Mouse (Mus musculus) ZHBTc4 (cell line): Measurements from ENCODE around the gene Wwox.
A peak's percentile ranks its signal among the peaks of the same experiment; 100 is the strongest.

Source experiments
- DNase-seq: peaks from one replicate; pipeline ENCODE4 v3.0.0-alpha.2; 2011; ENCODE audit warnings: low read depth, low spot score

Gene Wwox

DNA sequence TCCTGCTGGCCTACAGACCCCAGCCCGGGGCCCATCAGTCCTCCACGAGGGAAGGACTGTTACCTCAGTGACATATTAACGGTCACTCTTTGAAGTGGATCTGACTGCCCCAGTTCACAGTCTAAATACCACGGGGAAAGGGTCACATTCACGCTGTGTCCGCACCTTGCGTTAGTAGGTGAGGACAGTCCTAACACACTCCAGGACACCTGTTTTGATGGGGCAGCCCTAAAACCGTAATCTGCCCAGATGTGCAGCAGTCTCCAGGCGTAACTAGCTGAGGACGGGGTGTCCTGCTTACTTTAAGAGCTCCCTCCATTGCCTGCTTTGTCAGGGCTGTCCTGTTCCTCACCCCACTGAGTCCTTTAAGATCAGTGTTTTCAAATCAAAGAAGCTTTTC, 160.1 kb downstream of the Wwox start:
- DNase-seq = no peak

- DNase-seq = no peak
Measured at GRCm38 (mm10) chr8:114600196-114600595, 160.7 kb downstream of the Wwox start.

GRCm38 (mm10) chr8:114603046-114603445, 163.6 kb downstream of the Wwox start:
- DNase-seq = no peak

DNA sequence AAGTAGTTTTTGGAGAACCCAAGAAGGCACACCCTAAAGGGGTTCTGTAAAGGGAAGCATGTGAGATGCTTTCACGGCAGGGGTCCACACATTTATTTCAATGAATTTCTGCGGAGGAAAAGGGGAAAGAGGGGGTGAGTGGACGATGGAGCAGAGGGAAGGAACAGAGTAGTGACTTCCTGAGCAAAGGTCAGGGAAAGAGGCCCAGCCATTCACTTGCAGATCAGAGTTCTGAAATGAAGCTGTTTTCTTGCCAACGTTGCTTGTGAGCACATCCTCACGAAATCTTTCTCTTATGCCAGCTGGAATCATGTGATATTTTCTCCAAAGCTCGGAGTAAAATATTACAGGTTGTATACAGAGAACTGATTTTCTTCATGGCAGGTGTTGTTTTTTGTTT, 164.1 kb downstream of the Wwox start:
- no peak for DNase-seq

DNA sequence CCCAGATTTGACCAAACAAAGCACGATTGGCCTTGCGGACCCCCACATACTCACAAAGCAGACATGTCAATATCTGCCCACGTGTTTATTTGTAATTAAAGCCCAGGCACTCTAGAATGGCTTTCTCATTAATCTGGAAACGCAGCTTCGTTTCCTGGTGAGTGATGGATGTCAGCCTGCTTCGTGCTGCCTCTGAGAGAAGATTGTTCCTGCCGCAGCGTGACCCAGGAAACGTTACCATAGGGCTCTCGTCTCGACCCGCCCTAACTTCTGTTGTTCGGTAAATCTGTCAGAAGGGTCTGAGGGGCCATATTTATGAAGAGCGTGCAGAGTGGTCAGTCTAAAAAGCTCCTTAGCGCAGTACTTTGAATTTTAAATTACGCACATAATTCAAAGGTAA, 164.9 kb downstream of the Wwox start:
- DNase-seq = no peak

GRCm38 (mm10) chr8:114605651-114606050, 166.2 kb downstream of the Wwox start:
- no peak for DNase-seq

DNA sequence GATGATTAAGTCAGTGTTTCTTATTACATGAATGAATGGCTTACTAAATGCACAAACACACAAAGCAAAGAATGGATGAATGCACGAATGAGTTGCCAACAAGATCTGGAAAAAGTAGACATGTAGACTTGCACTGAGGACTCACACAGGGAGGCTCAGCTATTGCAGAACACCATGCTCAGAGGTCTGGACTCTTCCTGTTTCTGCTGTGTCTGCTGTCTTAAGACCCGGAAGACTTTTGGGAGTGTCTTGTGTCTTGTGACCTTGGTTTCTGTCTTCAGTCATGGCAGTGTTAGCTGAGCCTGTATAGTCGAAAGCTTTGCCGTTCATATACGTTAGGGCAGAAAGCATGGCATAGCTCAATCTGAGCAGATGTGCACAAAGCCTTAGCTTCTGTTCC, 169.9 kb downstream of the Wwox start:
- no peak for DNase-seq

GRCm38 (mm10) chr8:114611075-114611474, 171.6 kb downstream of the Wwox start:
- DNase-seq = no peak

GRCm38 (mm10) chr8:114612091-114612490, 172.6 kb downstream of the Wwox start:
- no peak for DNase-seq

- no peak for DNase-seq
Measured at GRCm38 (mm10) chr8:114615413-114615812, 176.0 kb downstream of the Wwox start.

GRCm38 (mm10) chr8:114615908-114616307, 176.5 kb downstream of the Wwox start:
- no peak for DNase-seq

DNA sequence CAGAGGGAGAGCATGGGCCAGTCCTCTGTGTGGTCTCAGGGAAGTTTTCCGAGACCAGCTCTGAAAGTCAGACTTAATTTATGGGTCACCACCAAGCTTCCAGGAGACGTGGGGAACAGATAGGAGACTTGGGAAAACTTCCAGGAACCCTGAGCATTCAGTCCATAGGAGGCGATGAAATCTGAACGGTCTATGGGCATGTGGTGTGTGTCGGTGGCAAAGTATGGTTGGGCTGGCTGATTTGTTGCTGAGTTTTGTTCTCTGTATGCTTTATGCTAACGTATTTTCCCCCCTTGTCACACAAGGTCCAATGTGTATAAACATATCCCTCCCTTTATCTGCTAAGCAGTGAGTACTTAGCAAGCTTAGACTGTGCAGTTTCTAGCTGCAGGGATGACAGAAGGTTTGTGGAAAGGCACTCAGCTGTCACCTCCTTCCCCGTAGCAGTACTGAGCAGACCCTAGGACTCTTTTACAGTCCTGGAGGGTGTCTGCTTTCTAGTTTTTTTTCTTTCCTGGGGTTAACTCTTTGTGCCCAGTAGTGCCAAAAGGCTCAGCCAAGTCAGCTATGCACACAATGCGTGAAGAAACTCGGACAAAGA, 179.6 kb downstream of the Wwox start:
- no peak for DNase-seq

- no peak for DNase-seq
Measured at GRCm38 (mm10) chr8:114625402-114625801, 185.9 kb downstream of the Wwox start.

- no peak for DNase-seq
Measured at GRCm38 (mm10) chr8:114626897-114627296, 187.4 kb downstream of the Wwox start.

GRCm38 (mm10) chr8:114629719-114630118, 190.3 kb downstream of the Wwox start:
- peak; percentile 25 for DNase-seq

GRCm38 (mm10) chr8:114631087-114631486, 191.6 kb downstream of the Wwox start:
- no peak for DNase-seq

DNA sequence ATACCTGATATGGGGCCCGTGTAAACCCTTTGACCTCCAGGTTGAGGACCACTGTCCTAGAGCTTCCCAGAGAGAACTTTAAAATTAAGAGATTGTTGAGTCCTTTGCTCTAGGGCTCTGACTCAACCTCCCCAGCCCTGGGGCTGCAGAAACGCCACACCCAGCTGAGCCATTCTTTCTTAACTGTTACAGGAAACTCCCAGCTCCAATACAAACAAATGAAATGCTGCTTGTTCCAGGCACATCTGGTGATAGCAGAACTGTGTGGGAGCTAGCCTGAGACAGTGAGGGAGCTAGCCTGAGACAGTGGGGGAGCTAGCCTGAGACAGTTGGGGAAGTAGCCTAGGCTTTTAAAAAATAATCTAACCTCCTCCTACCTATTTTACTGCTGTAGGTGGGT, 194.7 kb downstream of the Wwox start:
- DNase-seq = peak; percentile 55

GRCm38 (mm10) chr8:114634669-114635410, 195.4 kb downstream of the Wwox start:
- DNase-seq = peak; percentile 34

DNA sequence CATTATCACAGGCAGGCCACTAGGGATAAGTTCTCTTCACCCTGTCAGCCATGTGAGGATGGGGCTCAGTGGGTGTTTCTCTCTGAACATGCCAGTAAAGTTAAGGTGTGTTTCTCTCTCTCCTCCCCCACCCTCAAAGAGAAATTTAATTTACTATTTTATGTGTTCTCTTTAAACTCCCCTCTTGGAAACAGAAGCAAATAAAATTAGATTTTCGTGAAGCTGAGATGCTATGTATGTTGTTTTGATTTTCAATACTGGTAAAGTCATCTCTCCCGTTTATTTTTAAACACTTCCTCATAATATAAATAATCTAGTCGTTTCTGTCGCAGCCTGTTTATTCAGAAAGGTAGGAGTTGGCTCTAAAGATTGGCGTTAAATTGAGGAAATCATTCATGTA, 196.9 kb downstream of the Wwox start:
- no peak for DNase-seq

DNA sequence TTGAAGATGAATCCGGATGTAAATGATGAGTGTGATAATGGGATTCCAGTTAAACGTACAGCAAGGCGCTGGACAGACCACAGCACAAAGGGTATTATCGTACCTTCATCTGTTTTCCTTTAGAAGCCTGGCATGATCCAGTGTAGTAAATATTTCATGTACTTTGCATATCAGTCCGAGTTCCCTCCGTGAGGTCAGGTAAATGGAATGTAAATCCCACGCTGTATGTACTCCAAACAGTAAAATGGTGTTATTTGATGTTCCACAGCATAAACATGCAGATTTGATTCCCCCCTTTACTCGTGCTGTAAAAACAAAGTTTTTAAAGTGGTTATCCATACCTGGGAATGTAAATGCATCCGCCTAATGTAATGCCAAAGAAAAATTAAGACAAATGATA, 202.4 kb downstream of the Wwox start:
- DNase-seq = no peak

- no peak for DNase-seq
Measured at GRCm38 (mm10) chr8:114650789-114651188, 211.3 kb downstream of the Wwox start.

DNA sequence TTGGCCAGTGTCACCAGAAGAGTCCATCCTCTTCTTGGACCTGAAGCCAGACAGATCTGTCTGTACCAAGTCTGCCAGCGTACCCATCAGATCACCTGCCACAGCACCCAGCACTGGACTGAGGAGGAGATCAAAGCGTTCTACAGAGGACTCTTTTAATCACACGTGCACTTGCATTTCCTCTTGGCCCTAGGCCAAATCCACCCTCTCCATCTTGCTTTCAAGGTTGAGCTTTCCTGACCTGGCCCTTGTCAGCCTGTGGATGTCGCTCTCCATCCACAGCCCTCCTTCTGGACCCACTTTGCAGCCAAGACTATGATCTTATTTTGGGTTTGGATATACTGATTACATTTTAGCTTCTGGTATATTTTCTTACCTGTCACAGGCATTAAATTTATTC, 218.3 kb downstream of the Wwox start:
- DNase-seq = peak; percentile 34

GRCm38 (mm10) chr8:114658475-114658874, 219.0 kb downstream of the Wwox start:
- no peak for DNase-seq

DNA sequence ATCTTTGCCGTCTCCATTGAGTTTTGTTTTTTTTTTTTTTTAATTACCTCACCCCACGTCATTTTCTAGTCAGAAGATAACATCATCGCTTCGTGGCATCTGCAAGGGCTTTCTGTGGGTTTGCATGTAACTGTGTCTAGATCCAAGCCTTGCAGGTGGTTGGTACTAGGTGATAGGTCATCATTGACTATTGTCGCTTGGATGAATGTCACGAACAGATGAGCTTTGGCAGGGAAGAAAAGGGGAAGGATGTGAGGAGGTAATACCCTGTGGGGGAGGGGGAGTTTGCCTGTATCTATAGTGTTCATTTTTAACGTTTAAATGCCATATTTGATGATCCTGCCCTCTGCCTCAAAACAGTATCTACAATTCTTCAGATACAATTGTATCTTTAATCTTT, 223.6 kb downstream of the Wwox start:
- DNase-seq = no peak
